Mouse (Mus musculus) heart, postnatal 0 days (tissue): ENCODE measurements around the gene Rhpn2.

Source experiments
- CTCF ChIP-seq: IDR thresholded peaks from 2 replicates; pipeline ENCODE4 v1.5.1; 2016; ENCODE audit warnings: antibody characterized with exemption, control low read depth, low read depth
- EP300 ChIP-seq: IDR thresholded peaks from 2 replicates; pipeline ENCODE4 v1.6.1; 2016; ENCODE audit warnings: antibody characterized with exemption, low read depth

GRCm38 (mm10) chr7:35341282-35341681 lies 7.3 kb downstream of the Rhpn2 start:
- TF ChIP-seq CTCF: no peak
- TF ChIP-seq EP300: no peak
